Mouse (Mus musculus) c-Kit-positive CD71-positive TER-119-positive erythroid progenitor cells, embryonic 14.5 days (primary cell): Measurements from ENCODE around the gene Bmp8b.
"Not testable (repeated sequence)": the region's sequence is repeated elsewhere in the genome, so short reads cannot be mapped to it uniquely, and the experiment has no call there.

Experiments
- DNase-seq: peaks from one replicate; pipeline ENCODE4 v3.0.0-alpha.2; 2013; ENCODE audit warnings: low spot score

The Bmp8b gene

DNA sequence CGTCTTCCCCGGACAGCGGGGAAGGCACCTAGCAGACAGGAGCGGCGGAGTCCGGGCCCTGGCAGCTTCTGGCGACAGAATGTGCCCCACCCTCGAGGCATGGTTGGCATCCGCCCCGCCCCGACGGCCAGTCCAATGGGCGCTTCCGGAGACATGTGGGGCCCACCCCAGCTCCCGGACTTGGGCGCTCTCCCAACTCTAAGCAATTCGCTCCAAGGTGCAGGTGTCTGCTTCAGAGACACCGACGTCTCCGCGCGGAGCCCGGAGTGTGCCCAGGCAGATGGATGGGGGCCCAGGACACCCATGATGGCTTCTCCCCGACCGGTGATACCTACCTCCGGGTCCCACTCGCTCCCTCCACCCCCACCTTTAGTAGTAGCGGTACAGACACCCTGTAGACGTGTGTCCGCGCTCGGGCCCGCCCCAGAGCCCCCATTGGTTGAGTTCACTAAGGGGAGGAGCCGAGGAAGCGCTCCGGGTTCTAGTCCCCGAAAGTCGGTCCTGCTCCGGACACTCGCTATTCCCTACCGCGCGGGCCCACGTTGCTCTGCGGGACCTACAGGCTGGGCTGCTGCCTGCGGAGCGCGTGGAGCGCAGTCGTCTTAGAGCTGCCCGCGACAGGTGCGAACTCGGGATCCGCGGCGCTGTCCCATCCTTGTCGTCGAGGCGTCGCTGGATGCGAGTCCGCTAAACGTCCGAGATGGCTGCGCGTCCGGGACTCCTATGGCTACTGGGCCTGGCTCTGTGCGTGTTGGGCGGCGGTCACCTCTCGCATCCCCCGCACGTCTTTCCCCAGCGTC, at the start of gene Bmp8b:
Gene Bmp8b (plus strand): TSS at position 515 of the 800 bp plus-strand sequence.
- DNase-seq, result no peak

DNA sequence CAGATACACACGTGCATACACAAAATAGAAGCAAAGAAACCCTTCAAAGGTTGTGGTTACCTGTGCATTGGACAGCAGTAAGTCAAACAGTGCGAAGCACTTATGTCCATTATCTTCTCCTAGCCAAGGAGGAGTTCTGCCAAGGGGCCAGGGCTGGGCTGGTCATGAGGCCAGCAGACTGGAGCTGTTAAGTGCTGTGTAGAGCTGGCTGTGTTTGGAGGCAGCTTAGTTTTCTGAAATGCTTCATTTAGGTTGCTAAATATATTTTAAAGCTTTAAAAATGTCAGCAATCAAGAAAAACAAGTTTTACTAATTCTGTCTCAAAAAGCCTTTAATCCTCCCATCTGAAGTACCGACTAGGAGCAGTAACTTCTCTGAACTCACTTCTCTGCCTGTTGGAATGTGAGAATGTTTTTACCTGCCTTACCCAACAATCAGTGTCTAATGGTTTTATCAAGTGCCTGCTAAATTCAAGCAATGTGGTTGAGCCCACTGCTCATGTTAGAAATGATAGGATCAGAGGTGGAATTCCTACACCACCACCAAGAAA, 48.3 kb upstream of the Bmp8b start:
- DNase-seq, result no peak

DNA sequence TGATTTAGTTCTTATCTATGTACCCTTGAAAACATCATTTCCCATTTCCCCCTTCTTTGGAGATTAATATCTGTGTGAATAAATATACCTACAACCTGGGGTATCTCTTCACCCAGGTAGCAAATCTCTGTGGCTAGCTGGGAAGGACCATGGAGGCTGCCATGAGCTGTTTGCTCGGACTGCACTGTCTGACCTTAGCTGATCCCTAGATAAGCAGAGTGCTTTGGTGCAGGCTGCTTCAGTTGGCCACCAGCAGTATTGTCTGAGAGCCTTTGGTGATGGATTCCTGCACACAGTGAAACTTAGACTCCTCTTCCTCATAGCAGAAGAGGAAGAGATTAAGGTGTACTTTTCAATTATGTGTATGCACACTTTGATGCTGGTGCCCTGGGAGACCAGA, 47.0 kb upstream of the Bmp8b start:
- no peak for DNase-seq

DNA sequence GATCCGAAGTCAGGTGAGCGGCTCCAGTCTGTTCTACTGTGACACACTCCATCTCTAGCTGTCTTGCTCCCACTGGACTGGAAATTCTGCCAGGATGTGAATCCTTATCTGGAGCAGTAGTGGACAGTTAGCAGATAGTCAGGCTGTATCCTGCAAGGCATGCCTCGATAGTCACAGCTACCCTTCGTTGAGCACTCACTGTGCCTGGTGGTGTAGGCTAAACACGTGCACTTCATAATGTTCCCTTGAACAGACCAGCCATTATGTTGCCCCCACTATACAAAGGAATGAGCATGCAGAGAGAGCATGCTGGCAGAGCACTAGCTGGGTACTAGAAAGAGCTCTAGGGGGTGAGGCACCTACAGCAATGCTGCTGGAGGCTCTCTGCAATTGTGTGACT, 43.2 kb upstream of the Bmp8b start:
- DNase-seq, result no peak

DNA sequence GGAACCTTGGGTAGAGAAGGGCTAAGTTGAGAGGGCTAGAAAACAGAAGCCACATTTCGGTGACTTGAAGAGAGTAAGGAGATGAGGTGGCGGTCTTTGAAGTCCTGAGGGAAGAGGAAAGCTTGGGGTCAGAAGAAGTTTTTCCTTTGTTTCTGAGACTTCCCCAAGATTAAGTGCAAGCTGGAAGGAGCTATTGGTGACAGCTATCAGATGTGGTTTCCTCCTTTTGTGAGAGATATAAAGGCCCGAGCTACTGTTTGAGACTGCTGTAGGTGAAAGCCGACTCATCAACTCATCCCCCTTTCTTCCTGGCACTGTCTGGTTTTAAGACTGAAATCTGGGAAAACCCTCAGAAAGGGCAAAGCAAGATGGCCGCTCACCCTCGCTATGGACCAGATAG, 36.3 kb upstream of the Bmp8b start:
- no peak for DNase-seq

DNA sequence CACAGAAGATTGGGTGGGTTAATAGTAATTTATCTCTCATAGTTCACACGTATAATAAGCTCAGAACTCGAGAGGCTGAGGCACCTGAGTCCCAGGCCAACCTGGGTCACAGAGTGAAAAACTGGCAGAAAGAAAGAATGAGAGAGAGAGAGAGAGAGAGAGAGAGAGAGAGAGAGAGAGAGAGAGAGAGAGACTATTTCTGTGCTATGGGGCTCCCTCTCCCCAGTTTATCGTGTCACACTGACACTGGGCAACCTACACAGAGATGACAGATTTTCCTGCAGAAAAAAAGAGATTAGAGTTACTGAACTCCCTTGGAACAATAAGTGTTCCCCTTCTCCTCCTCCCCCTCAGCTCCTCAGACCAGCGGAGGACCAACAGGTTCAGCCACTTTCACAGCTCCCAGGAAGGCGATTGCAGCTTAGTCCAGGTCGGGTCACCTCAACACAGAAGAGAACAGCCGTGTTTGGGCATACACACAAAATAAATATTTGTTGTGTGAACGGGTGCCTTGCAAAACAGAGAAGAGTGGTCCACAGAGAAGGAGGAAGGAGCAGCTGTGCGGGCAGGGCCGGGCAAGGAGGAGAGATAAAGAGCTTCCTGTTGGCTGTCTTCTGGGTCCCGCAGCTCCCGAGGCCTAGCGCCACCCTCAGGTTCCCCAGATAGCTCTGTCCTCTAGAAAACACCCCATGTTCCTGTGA, 33.5 kb upstream of the Bmp8b start:
- DNase-seq, result peak; percentile 17

DNA sequence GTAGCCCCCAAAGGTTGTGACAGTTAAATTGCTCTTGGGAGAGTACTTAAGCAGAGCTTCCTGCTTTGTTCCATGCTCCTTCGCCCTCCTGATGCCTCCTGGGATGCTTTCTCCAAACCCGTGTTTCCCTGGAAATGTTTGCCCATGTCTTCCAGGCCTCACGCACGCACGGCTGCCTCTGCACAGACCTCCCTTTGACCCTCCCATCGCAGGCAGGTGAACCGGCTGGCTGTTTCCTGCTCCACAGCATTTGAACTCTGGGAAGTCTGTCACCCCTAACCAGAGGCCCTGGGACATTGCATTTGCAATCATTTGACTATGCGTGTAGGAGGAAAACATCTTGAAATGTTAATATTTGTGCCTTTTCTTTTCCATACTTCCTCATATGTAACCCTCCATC, 28.0 kb upstream of the Bmp8b start:
- DNase-seq, result no peak

DNA sequence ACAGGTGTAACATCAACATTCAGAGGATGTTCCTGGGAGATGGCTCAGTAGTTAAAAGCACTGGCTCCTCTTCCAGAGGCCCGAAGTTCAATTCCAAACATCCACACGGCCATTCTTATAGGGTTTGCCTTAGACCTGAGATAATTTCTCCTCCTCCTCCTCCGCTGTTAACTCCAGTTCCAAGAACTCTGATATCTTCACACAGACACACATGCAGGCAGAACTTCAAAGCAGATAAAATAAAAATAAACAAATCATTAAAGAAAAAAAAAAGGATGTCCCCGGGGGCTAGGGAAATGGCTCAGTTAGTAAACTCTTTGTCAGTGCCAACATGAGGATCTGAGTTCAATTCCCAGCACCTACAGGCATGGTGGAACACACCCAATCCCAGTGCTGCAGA, 26.7 kb upstream of the Bmp8b start:
- peak; percentile 50 for DNase-seq

DNA sequence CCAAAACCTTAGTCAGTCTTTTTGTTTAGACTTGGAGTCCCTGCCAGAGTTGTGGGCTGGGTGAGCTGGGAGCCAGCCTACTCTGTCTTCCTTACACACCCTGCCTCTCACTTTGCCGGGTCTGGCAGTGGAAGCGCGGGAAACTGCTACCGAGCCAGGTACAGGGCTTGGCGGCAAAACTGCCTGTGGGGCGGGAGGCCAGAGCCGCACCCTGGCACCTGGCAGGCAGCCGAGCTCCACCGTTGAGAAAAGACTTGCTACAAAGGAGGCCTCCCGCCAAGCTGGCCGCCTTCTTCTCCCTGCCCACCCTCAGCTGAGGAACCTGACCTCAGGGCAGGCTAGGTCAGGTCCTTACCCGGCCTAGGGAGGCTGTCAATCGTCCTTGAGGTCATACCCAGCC, 24.2 kb upstream of the Bmp8b start:
- no peak for DNase-seq

DNA sequence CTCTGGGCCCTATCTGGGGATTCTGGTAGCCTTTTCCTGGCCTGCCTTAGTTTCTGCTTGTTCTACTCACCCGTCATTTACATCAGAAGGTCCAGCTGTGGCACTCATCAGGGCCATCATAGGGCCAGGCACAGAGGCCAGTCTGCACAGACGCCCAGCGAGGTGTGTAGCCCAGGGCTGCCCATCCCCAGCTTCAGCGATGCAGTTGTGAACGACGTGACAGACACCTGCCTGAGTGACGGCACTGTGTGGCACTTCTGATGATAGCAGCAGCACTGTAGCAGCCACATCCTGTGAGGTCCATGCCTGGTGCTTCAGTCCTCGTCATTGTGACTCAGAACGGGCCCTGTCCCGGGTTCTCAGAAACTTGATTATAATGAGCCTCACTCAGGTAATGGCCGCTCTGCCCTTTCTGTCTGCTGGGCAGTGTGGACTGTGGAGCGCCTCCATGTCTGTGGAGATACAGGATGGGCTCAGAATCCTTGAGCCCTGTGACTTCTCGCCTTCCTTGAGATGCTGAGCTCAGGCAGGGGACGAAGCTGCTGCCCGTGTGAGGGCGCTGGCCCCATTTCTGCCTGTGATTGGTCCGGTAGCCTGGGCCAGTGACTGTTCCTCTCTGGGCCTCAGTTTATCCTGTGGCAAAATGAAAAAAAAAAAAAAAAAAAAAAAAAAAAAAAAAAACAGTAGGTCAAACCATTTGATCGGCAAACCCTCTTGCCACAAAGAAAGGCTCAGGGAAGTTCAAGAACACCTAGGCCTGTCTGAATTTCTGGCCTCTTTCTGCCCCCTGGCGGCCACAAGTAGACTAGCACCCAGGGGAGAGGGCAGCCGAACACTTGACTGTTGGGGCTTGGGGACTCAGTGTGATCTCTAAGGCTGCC, 22.4 kb upstream of the Bmp8b start:
- DNase-seq, result peak; percentile 56

DNA sequence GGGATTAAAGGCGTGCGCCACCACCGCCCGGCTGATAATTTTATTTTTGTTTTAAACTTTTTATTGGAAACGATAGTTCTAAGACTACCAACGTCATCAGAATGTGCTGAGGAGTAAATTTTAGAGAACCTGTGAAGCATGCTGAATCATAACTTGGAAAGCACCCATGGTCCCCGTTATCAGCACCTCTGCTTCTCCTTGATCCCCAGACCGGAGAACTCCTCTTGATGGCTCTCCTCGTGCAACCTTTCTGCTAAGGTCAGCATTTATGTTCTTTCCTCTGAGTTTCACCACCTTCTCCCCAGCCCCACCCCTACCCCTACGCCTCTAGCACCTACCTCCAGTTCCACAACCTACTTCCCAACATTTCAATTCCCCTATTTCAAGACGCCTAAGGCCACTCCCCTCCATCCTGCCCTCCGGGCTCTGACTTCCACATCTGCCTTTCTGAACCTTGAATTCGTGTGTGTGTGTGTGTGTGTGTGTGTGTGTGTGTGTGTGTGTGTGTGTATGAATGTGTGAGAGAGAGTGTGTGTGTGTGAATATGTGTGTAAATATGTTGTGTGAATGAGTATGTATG, 21.6 kb upstream of the Bmp8b start:
- DNase-seq, result no peak

DNA sequence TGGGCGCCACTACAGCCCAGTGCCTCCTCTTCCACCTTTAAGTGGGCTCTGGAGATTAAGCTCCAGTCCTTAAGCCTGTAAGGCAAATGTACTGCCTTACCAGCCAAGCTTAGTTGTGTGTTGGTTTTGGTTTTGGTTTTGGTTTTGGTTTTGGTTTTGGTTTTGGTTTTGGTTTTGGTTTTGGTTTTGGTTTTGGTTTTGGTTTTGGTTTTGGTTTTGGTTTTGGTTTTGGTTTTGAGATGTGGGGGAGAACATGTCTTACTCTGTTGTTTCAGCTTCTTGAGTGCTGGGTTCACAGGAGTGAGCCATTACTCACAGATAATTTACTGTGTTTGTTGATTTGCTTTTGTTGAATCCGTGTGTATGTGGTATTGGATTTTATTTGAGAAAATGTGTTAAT, 19.7 kb upstream of the Bmp8b start:
- DNase-seq, result no peak

DNA sequence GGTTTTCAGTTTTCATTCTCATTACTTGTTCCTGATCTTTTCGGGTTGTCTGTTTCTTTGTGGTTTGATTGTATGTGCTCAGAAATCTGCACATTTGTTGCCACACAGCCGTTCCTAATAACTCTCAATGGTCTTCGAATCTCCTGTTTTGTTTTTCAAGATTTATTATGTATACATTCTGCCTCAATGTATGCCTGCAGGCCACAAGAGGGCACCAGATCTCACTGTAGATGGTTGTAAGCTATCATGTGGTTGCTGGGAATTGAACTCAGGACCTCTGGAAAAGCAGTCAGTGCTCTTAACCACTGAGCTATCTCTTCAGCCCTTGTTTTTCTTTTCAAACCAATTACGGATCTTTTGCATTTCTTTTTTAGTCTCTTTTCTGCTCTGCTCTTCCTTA, 18.6 kb upstream of the Bmp8b start:
- no peak for DNase-seq

DNA sequence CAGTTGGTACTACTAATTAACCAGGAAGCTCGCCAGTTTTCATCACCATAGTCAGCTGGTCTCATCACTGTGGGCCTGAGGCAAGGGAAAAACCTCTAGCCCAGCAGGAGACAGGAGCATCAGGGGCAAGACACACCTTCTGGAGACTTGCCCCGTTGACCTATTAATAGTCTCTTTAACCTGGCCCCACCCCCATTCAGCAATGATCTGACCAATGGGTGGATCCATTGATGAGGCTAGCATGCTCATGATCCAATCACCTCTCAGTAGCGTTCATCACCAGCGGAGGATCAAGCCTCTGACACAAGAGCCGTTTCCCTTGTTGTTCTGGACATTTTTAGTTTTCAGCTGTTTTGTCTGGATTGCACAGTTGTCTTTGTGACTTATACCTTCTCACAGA, 12.3 kb upstream of the Bmp8b start:
- no peak for DNase-seq

DNA sequence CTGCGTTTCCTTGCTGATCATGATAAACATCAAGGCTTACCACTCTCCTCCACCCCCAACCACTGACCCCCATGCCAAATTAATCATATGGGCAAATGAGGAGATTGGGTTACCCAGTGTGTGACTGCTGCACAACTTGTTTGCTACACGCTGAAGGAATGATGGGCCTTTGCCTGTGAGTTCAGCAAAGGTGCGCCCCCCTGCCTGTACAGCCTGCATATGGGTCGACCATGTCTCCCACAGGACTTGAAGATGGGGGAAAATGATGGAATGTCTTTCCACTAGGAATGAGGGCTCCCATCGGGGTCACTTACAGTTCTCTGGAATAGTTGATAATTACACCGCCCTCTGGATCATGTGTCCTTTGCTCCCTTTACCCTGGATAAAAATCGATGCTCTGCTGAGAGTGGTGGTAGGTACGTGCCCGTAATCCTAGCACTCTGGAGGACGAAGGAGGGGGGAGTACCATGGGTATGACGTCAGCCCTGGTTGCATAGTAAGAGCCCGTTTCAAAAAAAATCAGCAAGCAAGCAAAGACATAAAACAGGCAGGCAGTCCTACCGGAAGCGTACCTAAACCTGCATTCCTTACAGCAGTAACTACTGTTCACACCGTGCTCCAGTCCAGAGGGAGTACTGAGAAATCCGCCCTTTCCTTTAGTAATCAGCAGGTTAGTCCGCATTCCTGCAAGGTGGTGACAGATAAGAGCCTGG, 11.7 kb upstream of the Bmp8b start:
- no peak for DNase-seq

DNA sequence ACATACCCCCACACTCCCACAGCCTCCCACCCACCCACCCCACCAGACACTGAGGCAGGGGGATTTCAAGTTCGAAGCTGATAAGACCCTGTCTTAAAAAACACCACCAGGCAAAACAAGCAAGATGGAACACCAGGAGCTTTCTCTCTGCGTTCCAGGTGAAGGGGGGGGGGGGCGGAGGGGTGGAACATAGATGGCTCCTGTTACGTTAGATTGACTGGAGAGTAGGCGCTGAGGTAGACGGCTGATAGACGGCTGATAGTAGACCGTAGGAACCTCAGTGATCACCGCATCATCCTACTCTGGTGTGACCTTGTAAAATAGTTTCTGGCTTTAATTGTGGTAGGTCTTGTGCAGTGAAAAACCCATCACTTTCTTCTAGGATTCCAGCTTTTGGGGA, 11.1 kb upstream of the Bmp8b start:
- DNase-seq, result no peak

DNA sequence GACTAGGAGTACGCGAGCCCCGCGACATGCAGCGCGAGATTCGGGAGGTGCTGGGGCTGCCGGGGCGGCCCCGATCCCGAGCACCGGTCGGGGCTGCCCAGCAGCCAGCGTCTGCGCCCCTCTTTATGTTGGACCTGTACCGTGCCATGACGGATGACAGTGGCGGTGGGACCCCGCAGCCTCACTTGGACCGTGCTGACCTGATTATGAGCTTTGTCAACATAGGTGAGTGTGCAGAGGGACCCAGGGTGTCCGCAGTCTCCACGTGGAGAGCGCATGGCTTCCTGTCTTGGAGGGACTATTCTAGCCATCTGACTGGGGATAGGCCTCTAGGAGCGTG, 456 bp downstream of the Bmp8b start:
- DNase-seq, result no peak

DNA sequence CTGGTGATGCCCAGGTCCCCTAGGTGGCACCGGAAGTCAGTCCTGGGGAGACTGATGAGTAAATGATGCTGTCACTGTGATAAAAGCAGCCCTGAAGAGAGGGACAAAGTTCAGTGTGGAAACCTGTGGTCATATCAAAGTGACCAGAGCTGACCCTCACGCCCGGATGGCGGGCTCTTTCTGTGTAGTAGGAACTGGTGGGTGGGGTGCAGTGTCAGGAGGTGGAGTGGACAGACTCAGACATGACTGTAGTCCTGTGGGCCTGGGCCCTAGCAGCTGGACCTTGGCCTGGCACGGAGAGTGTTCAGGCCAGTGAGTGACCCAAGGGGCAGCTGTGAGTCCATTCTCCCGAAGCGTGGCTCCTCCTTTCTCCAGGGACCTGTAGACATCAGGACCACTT, 964 bp downstream of the Bmp8b start:
- not testable (repeated sequence) for DNase-seq

DNA sequence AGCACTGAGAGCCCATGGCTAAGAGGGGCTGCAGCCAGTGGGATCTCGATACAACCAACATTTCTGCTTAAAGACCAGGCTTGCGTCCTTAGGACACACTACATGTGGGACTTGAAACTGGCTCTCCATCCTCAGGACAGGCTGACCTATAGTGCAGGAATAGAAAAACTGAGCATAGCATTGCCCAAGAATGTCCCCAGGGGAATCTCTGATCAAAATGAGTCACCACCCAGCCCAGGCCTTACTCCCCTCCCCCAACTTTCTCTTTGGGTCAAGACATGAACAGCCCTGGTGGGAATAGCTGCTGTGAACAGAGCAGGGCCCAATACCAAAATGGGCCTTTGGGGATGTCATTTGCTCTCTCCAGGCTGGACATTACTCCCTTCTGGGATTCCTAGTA, 1.9 kb downstream of the Bmp8b start:
- no peak for DNase-seq

DNA sequence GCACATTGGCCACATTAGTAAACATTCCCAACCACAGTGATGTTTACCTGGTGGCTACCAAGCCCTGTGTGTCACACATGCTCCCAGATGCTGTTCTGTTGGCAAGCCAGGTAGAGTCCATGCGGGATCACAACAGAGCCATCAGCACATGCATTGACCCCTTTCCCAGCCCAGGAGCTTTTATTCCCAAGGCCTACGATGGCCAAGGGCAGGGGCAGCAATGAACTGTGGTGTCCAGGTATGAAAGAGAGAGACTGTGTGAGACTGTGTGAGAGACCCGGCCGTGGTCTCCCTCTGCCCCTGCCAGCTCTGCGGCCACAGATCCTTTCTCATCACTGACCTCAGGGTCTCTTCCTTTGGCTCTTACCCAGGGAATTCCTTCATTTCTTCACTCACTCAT, 3.1 kb downstream of the Bmp8b start:
- no peak for DNase-seq

DNA sequence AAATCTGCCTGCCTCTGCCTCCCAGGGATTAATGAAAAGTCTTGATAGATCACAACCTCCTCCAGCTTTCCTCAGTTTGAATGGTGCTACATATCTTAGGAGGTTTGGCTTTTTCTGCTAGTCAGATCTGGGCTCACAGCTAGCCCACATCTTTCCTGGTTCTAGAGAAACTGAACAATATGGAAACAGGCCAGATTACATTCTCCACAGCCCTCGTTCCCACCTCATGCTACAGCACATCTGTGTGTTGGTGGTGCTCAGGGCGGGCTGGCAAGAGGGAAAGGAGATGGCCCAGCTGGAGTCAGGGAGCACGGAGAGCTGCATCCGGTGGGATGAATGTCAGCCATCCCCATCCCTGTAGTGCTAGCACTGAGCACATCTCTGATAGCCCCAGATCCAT, 5.8 kb downstream of the Bmp8b start:
- no peak for DNase-seq
